Mouse (Mus musculus) erythroid progenitor cell, adult 5-6 weeks (primary cell): ENCODE results near the gene Cd320. TPM values are rescaled to one million over a fixed set of nuclear protein-coding genes. Genes with fewer than 3 reads are reported as not detected.
"Not testable (repeated sequence)": the region's sequence is repeated elsewhere in the genome, so short reads cannot be mapped to it uniquely, and the experiment has no call there.

ENCODE experiments used
- ATAC-seq: replicated peaks from 2 replicates; pipeline ENCODE4 v1.8.0; 2016; ENCODE audit warnings: moderate number of reproducible peaks, mild to moderate bottlenecking, moderate TSS enrichment, inconsistent platforms; ENCODE audit not compliant: poor library complexity, low FRiP score, severe bottlenecking
- total RNA-seq, 2 experiments: library from RNA; stranded (forward) in 1 of 2; stranded (reverse) in 1 of 2; fragments of 150-400 nt in 1 of 2; fragments of 186-747, 209-891 nt in 1 of 2; gene quantifications; 2 replicates each; pipeline versions ENCODE4 v1.2.3 to v1.2.4; 2015 to 2017; ENCODE audit warnings: low replicate concordance in 2 of 2

Cd320 gene
- total RNA-seq, 2 experiments from 2014 or later = 2.9 TPM; not detected in 1

DNA sequence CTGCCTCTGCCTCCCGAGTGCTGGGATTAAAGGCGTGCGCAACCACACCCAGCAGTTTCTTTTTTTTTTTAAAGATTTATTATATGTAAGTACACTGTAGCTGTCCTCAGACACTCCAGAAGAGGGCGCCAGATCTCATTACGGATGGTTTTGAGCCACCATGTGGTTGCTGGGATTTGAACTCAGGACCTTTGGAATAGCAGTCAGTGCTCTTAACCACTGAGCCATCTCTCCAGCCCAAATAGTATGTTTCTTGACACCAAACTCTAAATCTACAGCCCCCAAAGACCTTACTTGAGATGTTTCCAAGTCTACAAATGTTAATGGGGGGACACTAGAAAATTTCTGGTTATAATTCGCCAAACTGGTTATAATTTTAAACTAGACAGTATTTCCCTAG is 49.0 kb downstream of the Cd320 start:
- not testable (repeated sequence) for ATAC-seq

GRCm38 (mm10) chr17:33892429-33892828 is 49.5 kb downstream of the Cd320 start:
- no peak for ATAC-seq

DNA sequence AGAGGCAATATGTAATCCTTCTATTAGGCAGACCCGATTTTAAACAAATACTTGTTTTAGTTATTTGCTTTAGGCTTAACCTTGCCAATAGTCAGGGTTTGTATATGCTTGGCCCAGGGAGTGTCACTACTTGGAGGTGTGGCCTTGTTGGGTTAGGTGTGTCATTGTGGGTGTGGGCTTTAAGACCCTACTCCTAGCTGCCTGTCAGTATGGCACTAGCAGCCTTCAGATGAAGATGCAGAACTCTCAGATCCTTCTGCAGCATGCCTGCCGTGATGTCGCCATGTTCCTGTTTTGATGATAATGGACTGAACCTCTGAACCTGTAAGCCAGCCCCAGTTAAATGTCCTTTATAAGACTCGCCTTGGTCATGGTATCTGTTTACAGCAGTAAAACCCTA is 50.1 kb downstream of the Cd320 start:
- ATAC-seq = not testable (repeated sequence)

DNA sequence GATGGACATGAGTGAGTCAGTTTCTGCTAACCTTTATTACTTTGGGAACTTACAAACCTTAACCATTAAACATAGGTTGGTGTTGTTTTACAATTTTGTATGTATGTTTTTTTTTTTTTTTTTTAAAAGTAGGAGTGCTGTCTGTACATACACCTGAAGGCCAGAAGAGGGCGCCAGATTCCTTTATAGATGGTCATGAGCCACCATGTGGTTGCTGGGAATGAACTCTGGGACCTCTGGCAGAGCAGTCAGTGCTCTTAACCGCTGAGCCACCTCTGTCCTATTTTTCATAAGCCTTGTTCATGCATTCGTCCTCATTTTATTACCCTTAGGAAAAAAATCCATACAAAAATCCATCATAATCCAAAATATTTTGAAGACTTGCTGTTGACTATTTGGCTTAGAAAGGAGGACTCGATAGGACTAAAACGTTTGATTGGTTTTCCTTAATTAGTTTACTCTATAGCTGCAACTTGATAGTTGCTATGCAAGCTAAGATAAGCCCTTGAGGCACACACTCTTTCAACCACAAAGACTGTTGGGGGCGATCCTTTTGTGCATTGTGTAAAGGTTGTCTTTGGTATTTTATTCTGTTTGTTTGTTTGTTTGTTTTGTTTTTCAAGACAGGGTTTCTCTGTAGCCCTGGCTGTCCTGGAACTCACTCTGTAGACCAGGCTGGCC is 54.4 kb downstream of the Cd320 start:
- 0 out of 2 replicates have a peak, but pooled peaks have one; percentile 35 for ATAC-seq

DNA sequence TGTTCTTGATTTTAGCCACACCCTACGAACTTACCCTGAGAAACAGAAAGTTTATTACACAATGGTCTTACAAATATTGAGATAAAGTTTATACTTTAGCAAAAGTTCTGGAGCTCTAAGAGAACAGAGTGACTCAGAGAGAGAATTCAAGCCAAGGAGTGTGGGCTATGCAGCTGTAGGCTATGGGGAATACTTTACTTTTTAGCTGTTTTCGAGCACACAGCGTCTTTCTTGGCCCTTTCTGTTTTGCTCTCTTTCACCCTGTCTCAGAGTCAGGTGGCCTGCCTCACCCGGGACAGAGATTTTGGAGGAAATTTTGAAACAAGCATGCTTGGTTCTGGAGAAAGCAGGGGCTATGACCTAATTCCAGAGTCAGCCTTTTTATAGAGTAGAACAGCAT is 55.3 kb downstream of the Cd320 start:
- not testable (repeated sequence) for ATAC-seq

Other genes starting within 250 kb of the Cd320 start
- gene Zfp414, start 214.0 kb upstream of the Cd320 start, total RNA-seq (2015; ENCODE audit: low replicate concordance) = 31.4 and 36.5 TPM in 2 replicates
- 22.3 and 28.9 TPM in 2 replicates for gene Zfp414, start 214.0 kb upstream of the Cd320 start, total RNA-seq (2017; ENCODE audit: low replicate concordance)
- gene Pram1, start 205.0 kb upstream of the Cd320 start, total RNA-seq (2015; ENCODE audit: low replicate concordance) = 5.4 and 7.6 TPM in 2 replicates
- 5.4 and 12.7 TPM in 2 replicates for gene Pram1, start 205.0 kb upstream of the Cd320 start, total RNA-seq (2017; ENCODE audit: low replicate concordance)
- 585 and 697 TPM in 2 replicates for gene Hnrnpm, start 156.2 kb upstream of the Cd320 start, total RNA-seq (2015; ENCODE audit: low replicate concordance)
- 520 and 703 TPM in 2 replicates for gene Hnrnpm, start 156.2 kb upstream of the Cd320 start, total RNA-seq (2017; ENCODE audit: low replicate concordance)
- gene March2, start 124.4 kb upstream of the Cd320 start, total RNA-seq (2015; ENCODE audit: low replicate concordance) = 409 and 494 TPM in 2 replicates
- 312 and 414 TPM in 2 replicates for gene March2, start 124.4 kb upstream of the Cd320 start, total RNA-seq (2017; ENCODE audit: low replicate concordance)
- 59.1 and 87.6 TPM in 2 replicates for gene Rab11b, start 82.6 kb upstream of the Cd320 start, total RNA-seq (2015; ENCODE audit: low replicate concordance)
- gene Rab11b, start 82.6 kb upstream of the Cd320 start, total RNA-seq (2017; ENCODE audit: low replicate concordance) = 42.6 and 46.8 TPM in 2 replicates
- 0.36 and 0.84 TPM in 2 replicates for gene Angptl4, start 61.3 kb upstream of the Cd320 start, total RNA-seq (2015; ENCODE audit: low replicate concordance)
- gene Angptl4, start 61.3 kb upstream of the Cd320 start, total RNA-seq (2017; ENCODE audit: low replicate concordance) = 0.77 TPM in 1 of 2 replicates, not detected in the other
- 5.0 TPM in 1 of 2 replicates, not detected in the other for gene Kank3, start 32.6 kb upstream of the Cd320 start, total RNA-seq (2015; ENCODE audit: low replicate concordance)
- 2.7 TPM in 1 of 2 replicates, not detected in the other for gene Kank3, start 32.6 kb upstream of the Cd320 start, total RNA-seq (2017; ENCODE audit: low replicate concordance)
- 383 and 392 TPM in 2 replicates for gene Rps28, start 18.5 kb upstream of the Cd320 start, total RNA-seq (2015; ENCODE audit: low replicate concordance)
- gene Rps28, start 18.5 kb upstream of the Cd320 start, total RNA-seq (2017; ENCODE audit: low replicate concordance) = 429 and 508 TPM in 2 replicates
- gene Ndufa7, start 18.5 kb upstream of the Cd320 start, total RNA-seq (2015; ENCODE audit: low replicate concordance) = 95.5 and 109 TPM in 2 replicates
- gene Ndufa7, start 18.5 kb upstream of the Cd320 start, total RNA-seq (2017; ENCODE audit: low replicate concordance) = 42.4 and 46.1 TPM in 2 replicates
- gene Gm7029, start 30.7 kb downstream of the Cd320 start, total RNA-seq (2015; ENCODE audit: low replicate concordance) = not detected in 2 replicates
- not detected in 2 replicates for gene Gm7029, start 30.7 kb downstream of the Cd320 start, total RNA-seq (2017; ENCODE audit: low replicate concordance)
- 89.3 and 150 TPM in 2 replicates for gene Kifc1, start 47.6 kb downstream of the Cd320 start, total RNA-seq (2015; ENCODE audit: low replicate concordance)
- gene Kifc1, start 47.6 kb downstream of the Cd320 start, total RNA-seq (2017; ENCODE audit: low replicate concordance) = 479 and 506 TPM in 2 replicates
- gene Platr17, start 62.0 kb downstream of the Cd320 start, total RNA-seq (2015; ENCODE audit: low replicate concordance) = not detected in 2 replicates
- not detected in 2 replicates for gene Platr17, start 62.0 kb downstream of the Cd320 start, total RNA-seq (2017; ENCODE audit: low replicate concordance)
- 18.0 and 23.9 TPM in 2 replicates for gene Daxx, start 66.3 kb downstream of the Cd320 start, total RNA-seq (2015; ENCODE audit: low replicate concordance)
- 23.4 and 29.3 TPM in 2 replicates for gene Daxx, start 66.3 kb downstream of the Cd320 start, total RNA-seq (2017; ENCODE audit: low replicate concordance)
- 86.1 and 88.4 TPM in 2 replicates for gene Tapbp, start 72.8 kb downstream of the Cd320 start, total RNA-seq (2015; ENCODE audit: low replicate concordance)
- gene Tapbp, start 72.8 kb downstream of the Cd320 start, total RNA-seq (2017; ENCODE audit: low replicate concordance) = 88.8 and 97.2 TPM in 2 replicates
- gene Zbtb22, start 72.8 kb downstream of the Cd320 start, total RNA-seq (2015; ENCODE audit: low replicate concordance) = 11.7 and 23.8 TPM in 2 replicates
- 20.3 and 28.8 TPM in 2 replicates for gene Zbtb22, start 72.8 kb downstream of the Cd320 start, total RNA-seq (2017; ENCODE audit: low replicate concordance)
- 8.6 and 13.4 TPM in 2 replicates for gene Rgl2, start 86.5 kb downstream of the Cd320 start, total RNA-seq (2015; ENCODE audit: low replicate concordance)
- gene Rgl2, start 86.5 kb downstream of the Cd320 start, total RNA-seq (2017; ENCODE audit: low replicate concordance) = 11.3 and 29.0 TPM in 2 replicates
- gene Pfdn6, start 97.3 kb downstream of the Cd320 start, total RNA-seq (2015; ENCODE audit: low replicate concordance) = 52.0 and 68.1 TPM in 2 replicates
- 40.0 and 109 TPM in 2 replicates for gene Pfdn6, start 97.3 kb downstream of the Cd320 start, total RNA-seq (2017; ENCODE audit: low replicate concordance)
- 3.6 and 11.3 TPM in 2 replicates for gene Wdr46, start 97.6 kb downstream of the Cd320 start, total RNA-seq (2015; ENCODE audit: low replicate concordance)
- gene Wdr46, start 97.6 kb downstream of the Cd320 start, total RNA-seq (2017; ENCODE audit: low replicate concordance) = 4.6 and 8.2 TPM in 2 replicates
- gene B3galt4, start 108.4 kb downstream of the Cd320 start, total RNA-seq (2015; ENCODE audit: low replicate concordance) = not detected in 2 replicates
- gene B3galt4, start 108.4 kb downstream of the Cd320 start, total RNA-seq (2017; ENCODE audit: low replicate concordance) = 0.26 and 2.8 TPM in 2 replicates
- gene Vps52, start 112.7 kb downstream of the Cd320 start, total RNA-seq (2015; ENCODE audit: low replicate concordance) = 8.0 and 18.4 TPM in 2 replicates
- 11.5 and 17.8 TPM in 2 replicates for gene Vps52, start 112.7 kb downstream of the Cd320 start, total RNA-seq (2017; ENCODE audit: low replicate concordance)
- gene Rps18, start 112.9 kb downstream of the Cd320 start, total RNA-seq (2015; ENCODE audit: low replicate concordance) = 779 and 808 TPM in 2 replicates
- 194 and 380 TPM in 2 replicates for gene Rps18, start 112.9 kb downstream of the Cd320 start, total RNA-seq (2017; ENCODE audit: low replicate concordance)
- 315 and 400 TPM in 2 replicates for gene H2-K1, start 157.3 kb downstream of the Cd320 start, total RNA-seq (2015; ENCODE audit: low replicate concordance)
- gene H2-K1, start 157.3 kb downstream of the Cd320 start, total RNA-seq (2017; ENCODE audit: low replicate concordance) = 167 and 182 TPM in 2 replicates
- gene Ring1, start 181.6 kb downstream of the Cd320 start, total RNA-seq (2015; ENCODE audit: low replicate concordance) = 1.3 and 2.5 TPM in 2 replicates
- gene Ring1, start 181.6 kb downstream of the Cd320 start, total RNA-seq (2017; ENCODE audit: low replicate concordance) = 1.9 and 2.0 TPM in 2 replicates
- 40.4 and 50.3 TPM in 2 replicates for gene H2-Ke6, start 185.0 kb downstream of the Cd320 start, total RNA-seq (2015; ENCODE audit: low replicate concordance)
- gene H2-Ke6, start 185.0 kb downstream of the Cd320 start, total RNA-seq (2017; ENCODE audit: low replicate concordance) = 10.8 and 14.9 TPM in 2 replicates
- 2.5 and 8.6 TPM in 2 replicates for gene Slc39a7, start 188.6 kb downstream of the Cd320 start, total RNA-seq (2015; ENCODE audit: low replicate concordance)
- 18.9 and 20.7 TPM in 2 replicates for gene Slc39a7, start 188.6 kb downstream of the Cd320 start, total RNA-seq (2017; ENCODE audit: low replicate concordance)
- 5.4 and 8.4 TPM in 2 replicates for gene Rxrb, start 188.7 kb downstream of the Cd320 start, total RNA-seq (2015; ENCODE audit: low replicate concordance)
- gene Rxrb, start 188.7 kb downstream of the Cd320 start, total RNA-seq (2017; ENCODE audit: low replicate concordance) = 11.5 and 14.5 TPM in 2 replicates
- gene Col11a2, start 196.3 kb downstream of the Cd320 start, total RNA-seq (2015; ENCODE audit: low replicate concordance) = 0.36 and 0.42 TPM in 2 replicates
- 2.1 and 2.9 TPM in 2 replicates for gene Col11a2, start 196.3 kb downstream of the Cd320 start, total RNA-seq (2017; ENCODE audit: low replicate concordance)
- gene H2-Oa, start 249.2 kb downstream of the Cd320 start, total RNA-seq (2015; ENCODE audit: low replicate concordance) = not detected in 2 replicates
- 0.39 and 1.5 TPM in 2 replicates for gene H2-Oa, start 249.2 kb downstream of the Cd320 start, total RNA-seq (2017; ENCODE audit: low replicate concordance)